Mouse (Mus musculus): ENCODE results near the gene Klhl42. TPM values are rescaled to one million over a fixed set of nuclear protein-coding genes. Genes with fewer than 3 reads are reported as not detected.

Gene Klhl42
- polyA plus RNA-seq, 2 experiments from 2014 or later, result 18.0 to 21.9 TPM

- no peak for ATAC-seq
These were observed 60.7 kb downstream of the Klhl42 start for GRCm38 (mm10) chr6:147151839-147152238.

GRCm38 (mm10) chr6:147155085-147155484, 63.9 kb downstream of the Klhl42 start:
- ATAC-seq, result no peak

- ATAC-seq, result no peak
These were observed 70.8 kb downstream of the Klhl42 start for GRCm38 (mm10) chr6:147161818-147162584.

Other genes starting within 250 kb of the Klhl42 start
- not detected for gene Smco2, start 241.3 kb upstream of the Klhl42 start, polyA plus RNA-seq (2017; shearing (Covaris generic))
- 1 to 10 TPM; 5.2 to 7.8 TPM for gene Ppfibp1, start 202.9 kb upstream of the Klhl42 start, polyA plus RNA-seq (2017; shearing (Covaris generic))
- gene 1700034J05Rik, start 137.0 kb upstream of the Klhl42 start, polyA plus RNA-seq (2017; shearing (Covaris generic)), result not detected
- under 1 TPM; 0.29 to 0.95 TPM for gene Rep15, start 58.8 kb upstream of the Klhl42 start, polyA plus RNA-seq (2017; shearing (Covaris generic))
- 10 to 100 TPM; 92.3 to 93.8 TPM for gene Mrps35, start 48.6 kb upstream of the Klhl42 start, polyA plus RNA-seq (2017; shearing (Covaris generic))
- 1 to 10 TPM in 1 of 2 experiments, not detected in 1; 1.1 TPM for gene Mansc4, start 4.3 kb upstream of the Klhl42 start, polyA plus RNA-seq (2017; shearing (Covaris generic))
- gene Pthlh, start 172.8 kb downstream of the Klhl42 start, polyA plus RNA-seq (2017; shearing (Covaris generic)), result not detected

All from activated CD4-positive, CD25-positive, alpha-beta regulatory T cell, adult 4 months (primary cell).